Mouse (Mus musculus) embryonic fibroblast, embryonic 13.5 days (primary cell): ENCODE data around the gene Chchd6.

Experiments
- CTCF ChIP-seq: IDR thresholded peaks from 2 replicates; pipeline ENCODE4 v1.5.1; 2011; ENCODE audit warnings: mild to moderate bottlenecking, control low read depth, low read length, moderate library complexity, borderline replicate concordance; ENCODE audit not compliant: insufficient read depth
- POLR2A ChIP-seq: IDR thresholded peaks from 2 replicates; pipeline ENCODE4 v1.6.1; 2011; ENCODE audit warnings: low read depth, mild to moderate bottlenecking, control low read depth, low read length, moderate library complexity

DNA sequence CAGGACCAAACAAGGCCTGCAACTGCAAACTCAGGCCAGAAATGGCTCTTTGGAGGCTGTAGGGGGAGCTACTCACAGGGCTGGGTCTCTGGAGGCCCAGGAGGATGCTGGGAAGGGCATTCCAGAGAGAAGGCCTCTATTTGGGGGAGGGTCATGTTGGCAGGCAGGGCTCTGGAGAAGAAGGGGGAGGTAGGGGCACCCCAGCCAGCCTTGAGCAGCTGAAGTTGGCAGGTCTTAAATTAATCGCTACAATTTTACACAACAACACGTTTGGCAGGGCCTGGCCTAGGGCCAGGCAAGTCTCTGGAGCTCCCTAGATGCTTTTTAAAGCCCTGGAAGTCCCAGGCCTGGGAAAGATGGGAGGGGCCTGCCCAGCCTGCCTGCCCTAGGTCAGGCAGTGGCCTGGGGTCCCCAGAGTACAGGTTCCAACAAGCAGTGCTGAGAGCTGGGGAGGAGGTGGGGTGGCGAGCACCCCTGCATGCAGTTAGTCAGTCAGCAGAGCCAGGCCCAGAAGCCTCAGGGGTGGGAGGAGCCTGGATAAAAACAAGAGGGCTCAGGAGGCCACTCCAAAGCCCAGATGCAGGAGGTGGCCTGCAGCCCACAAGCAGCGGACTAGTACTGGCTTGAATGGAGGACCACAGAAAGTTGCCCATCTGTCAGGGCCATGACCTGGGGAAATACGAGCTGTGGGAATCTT is 243.9 kb downstream of the Chchd6 start:
- TF ChIP-seq CTCF: no peak
- TF ChIP-seq POLR2A: no peak
